Mouse (Mus musculus) hematopoietic multipotent progenitor cell, adult 10-12 weeks (in vitro differentiated cells): ENCODE results near the gene Phka1. TPM values are rescaled to one million over a fixed set of nuclear protein-coding genes. Genes with fewer than 3 reads are reported as not detected.

Experiments
- polyA plus RNA-seq: library from polyadenylated mRNA; stranded (reverse); fragments of >175 nt; gene quantifications from 2 replicates; pipeline ENCODE4 v1.2.3, GENCODE M21; 2012; ENCODE audit warnings: low replicate concordance

Phka1 gene
- polyA plus RNA-seq, result 1.4 and 3.0 TPM in 2 replicates

DNA sequence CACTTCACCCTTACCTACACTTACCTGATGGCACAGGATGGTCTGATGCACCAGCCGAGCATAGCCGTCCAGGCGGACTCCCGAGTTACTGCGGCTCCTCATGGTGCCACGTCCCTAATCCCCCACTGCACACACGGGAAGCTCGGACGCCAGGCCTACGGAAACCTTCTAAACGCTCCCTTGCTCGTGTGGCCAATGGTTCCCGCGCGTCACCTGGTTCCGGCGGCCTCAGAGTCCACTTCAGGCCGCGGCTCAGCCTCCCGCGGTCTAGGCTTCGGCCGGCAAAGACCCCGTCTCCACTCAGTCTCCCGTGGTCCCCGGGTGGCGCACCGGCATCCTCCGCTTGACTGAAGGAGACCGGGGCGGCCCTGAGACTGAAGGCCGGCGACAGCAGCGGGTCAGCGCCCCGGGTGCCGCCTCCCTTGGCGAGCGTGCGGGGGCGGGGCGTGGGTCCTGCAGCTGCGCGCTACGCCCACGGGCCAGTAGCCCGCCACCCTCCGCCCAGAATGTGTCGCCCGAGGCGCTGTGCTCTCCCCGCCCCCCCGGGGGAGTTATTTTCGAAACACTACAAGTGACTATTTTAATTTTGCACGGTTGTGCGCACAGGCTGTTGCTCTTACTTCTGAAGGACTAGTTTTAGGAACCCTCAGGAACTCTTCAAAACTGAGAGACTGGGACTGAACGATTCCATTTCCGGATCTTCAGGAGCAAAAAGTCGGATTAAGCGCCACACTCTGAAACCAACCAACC, at the start of gene Phka1:
Phka1 (minus strand) TSS at position 424 of the 750 bp plus-strand sequence.

DNA sequence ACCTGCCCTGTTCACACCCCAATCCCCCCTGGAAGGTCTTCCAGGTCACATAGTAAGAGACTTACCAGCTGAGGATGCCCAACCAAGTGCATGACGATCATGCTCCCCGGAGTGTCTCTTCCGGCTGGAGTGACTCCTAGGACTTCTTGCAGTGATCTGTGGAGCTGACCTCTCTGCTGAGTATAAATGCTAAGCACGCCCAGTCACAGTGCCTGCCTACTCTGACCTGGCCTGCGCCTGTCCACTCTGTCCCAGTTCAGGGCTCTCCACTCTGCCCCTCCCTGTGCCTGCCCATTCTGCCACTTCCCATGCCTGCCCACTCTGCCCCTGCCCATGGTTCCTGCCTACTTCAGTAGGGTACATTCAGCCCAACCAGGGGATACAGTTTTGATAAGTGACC, 42.8 kb upstream of the Phka1 start, which contains the start of gene Gm3880:
Gm3880 (minus strand) TSS at position 101 of the 400 bp plus-strand sequence.

DNA sequence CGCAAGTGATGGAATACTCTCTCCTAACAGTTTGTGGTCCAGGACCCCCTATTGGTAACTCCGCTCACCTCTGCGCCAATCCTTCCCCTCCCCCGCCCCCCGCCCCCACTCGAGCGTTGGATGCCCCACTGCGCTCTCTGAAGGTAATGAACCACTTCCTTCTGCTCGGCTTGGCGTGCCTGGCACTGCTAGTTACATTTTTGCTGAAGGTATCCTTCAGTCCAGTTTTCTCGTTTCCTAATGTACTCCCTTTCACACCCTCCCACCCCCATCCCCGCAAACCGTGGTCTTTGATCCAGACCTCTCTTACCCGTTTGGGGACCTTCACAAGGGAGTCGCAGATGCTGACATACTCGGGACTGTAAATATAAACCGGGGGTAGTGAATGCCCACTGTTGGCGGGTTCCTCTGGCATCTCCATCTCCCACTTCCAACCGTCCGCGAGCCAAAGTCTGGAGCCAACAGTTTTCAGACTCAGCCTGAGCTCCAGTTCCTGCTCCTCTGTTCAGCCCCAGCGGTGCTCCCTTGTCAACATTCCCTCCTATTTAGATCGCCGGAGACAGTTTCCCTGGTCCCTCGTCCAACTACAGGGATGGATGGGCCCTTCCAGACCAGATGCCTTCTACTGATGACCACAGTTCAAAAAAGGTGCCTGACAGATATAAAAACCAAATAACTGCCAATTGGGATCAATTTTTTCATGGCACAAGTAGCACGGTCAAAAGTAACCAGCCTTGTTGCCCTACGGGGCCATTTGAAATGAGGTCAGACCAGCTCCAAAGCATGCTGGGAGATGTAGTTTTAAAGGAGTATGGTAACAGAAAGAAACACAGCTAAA, 139.2 kb downstream of the Phka1 start, which contains the start of gene Hdac8:
Hdac8 (minus strand) TSS at position 716 of the 838 bp plus-strand sequence.

Other genes starting within 250 kb of the Phka1 start
- 2.3 and 6.1 TPM in 2 replicates for gene Hdac8, start 138.9 kb downstream of the Phka1 start, polyA plus RNA-seq
- not detected in 2 replicates for gene Gm3880, start 42.7 kb upstream of the Phka1 start, polyA plus RNA-seq
- gene Gm9112, start 63.4 kb upstream of the Phka1 start, polyA plus RNA-seq, result not detected in 2 replicates
- gene Dmrtc1b, start 63.6 kb upstream of the Phka1 start, polyA plus RNA-seq, result not detected in 2 replicates
- gene Dmrtc1c1, start 158.7 kb upstream of the Phka1 start, polyA plus RNA-seq, result not detected in 2 replicates
- gene Dmrtc1c2, start 210.4 kb upstream of the Phka1 start, polyA plus RNA-seq, result not detected in 2 replicates
- gene 1700031F05Rik, start 223.7 kb upstream of the Phka1 start, polyA plus RNA-seq, result not detected in 2 replicates